In the genomic region with DNA sequence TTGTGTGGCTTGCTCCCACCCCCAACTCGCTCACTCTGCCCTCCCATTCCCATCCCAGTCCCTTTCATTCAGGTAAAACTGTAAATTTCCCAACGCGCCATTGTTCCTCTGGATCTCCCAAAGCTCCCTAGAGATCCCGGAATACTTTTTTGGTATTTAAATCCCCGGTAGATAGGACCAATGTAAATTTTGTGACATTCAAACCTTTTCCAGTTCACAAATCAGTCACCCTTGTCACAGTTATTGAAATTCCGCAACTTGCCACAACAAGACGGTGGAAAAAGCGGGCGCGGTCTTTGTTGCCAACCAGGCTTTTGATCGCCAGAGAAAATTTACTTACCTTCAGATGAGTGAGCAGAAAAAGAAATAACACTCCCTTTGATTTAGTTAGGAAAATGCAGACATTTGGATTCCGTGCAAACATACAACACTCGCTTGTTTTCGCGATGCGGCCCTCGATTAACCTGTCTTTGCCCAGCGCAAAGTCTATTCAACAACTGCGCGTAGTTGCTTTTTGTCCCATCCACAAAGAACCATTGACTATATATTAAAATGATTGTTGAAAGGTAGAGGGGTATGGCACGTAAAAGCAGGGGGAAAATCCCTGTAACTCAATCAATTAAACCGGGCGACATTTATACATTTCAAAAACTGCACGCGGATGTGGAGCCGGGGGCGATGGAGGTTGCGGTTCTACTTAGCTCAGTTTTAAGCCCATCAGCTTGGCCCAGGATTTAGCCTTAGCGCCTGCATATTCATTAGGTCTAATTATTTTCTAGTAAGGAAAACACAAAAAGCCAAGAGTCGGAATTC, we compare ENCODE assay signal across 11 mouse cellular contexts. TPM values are rescaled to one million over a fixed set of nuclear protein-coding genes. Genes with fewer than 3 reads are reported as not detected.
DNase-seq lines count a peak whose midpoint lies in the region; ATAC-seq lines count a peak whose summit lies in the region.
"Had no signal": no experiment of that assay in that cellular context is flagged by ENCODE, and none has a peak within 500 bp of the region (broad histone marks: within the 10 kb centered on the region; RNA-seq: fewer than 3 reads in every experiment).

No protein-coding gene starts in this region.

- peak overlapping the region; percentile 73 for H3K9ac ChIP-seq in hindbrain, embryonic 13.5 days
- peak overlapping the region; percentile 29 for H3K9ac ChIP-seq in neural tube, embryonic 11.5 days (ENCODE audit: low read length)

- peak overlapping the region; percentile 51 for H3K4me2 ChIP-seq in hindbrain, embryonic 13.5 days
- peak overlapping the region; percentile 36 for H3K4me2 ChIP-seq in neural tube, embryonic 11.5 days (ENCODE audit: low read depth)

- peaks cover 81% of the 10 kb centered on the region for H3K27me3 ChIP-seq in hindbrain, embryonic 13.5 days
- peaks cover 76% of the 10 kb centered on the region for H3K27me3 ChIP-seq in neural tube, embryonic 11.5 days (ENCODE audit: control insufficient read depth, insufficient read depth, low read length)

- H3K4me3 ChIP-seq in hindbrain, embryonic 13.5 days, result peak overlapping the region; percentile 71
- H3K4me3 ChIP-seq in neural tube, embryonic 11.5 days (ENCODE audit: low read depth, low read length), result peak overlapping the region; percentile 62

- H3K36me3 ChIP-seq in hindbrain, embryonic 13.5 days, result no peaks in the 10 kb centered on the region
- no peaks in the 10 kb centered on the region for H3K36me3 ChIP-seq in neural tube, embryonic 11.5 days (ENCODE audit: control insufficient read depth, insufficient read depth, low read length)

- peak; percentile 47 for DNase-seq in cerebellum, adult 11-12 months
- DNase-seq in embryo, embryonic 10.5 days (ENCODE audit: low spot score), result peak; percentile 76
- peak; percentile 70 for DNase-seq in neural tube, embryonic 11.5 days (ENCODE audit: low spot score)
- no peak for DNase-seq in yolk sac, embryonic 10.5 days (ENCODE audit: low spot score)
- DNase-seq in kidney, adult 9 months, result no peak
- DNase-seq: kidney, adult 2 months had no signal

- ATAC-seq in cerebellum, adult (ENCODE audit: insufficient number of reproducible peaks, low FRiP score, low TSS enrichment), result no peak
- ATAC-seq in hindbrain, embryonic 13.5 days (ENCODE audit: low FRiP score), result no peak
- ATAC-seq in neural tube, embryonic 11.5 days (ENCODE audit: insufficient read depth, low FRiP score, low TSS enrichment), result peak; percentile 32
- no peak for ATAC-seq in inflammation-experienced regulatory T-cells, adult 6 months

- peak overlapping the region; percentile 92 for H3K27ac ChIP-seq in hindbrain, embryonic 13.5 days
- peak overlapping the region; percentile 99 for H3K27ac ChIP-seq in neural tube, embryonic 11.5 days (ENCODE audit: low read depth, low read length)

- H3K9me3 ChIP-seq in hindbrain, embryonic 13.5 days, result no peaks in the 10 kb centered on the region
- H3K9me3 ChIP-seq in neural tube, embryonic 11.5 days (ENCODE audit: control insufficient read depth, low read length), result no peaks in the 10 kb centered on the region

- under 1% methylated on average over 30 of the region's 30 CpGs for WGBS in hindbrain, embryonic 13.5 days
- under 1% methylated on average over 30 of the region's 30 CpGs for WGBS in neural tube, embryonic 11.5 days

- H3K4me1 ChIP-seq in hindbrain, embryonic 13.5 days (replicated peaks), result peaks cover 6% of the 10 kb centered on the region; the same call in 1 of the 2 replicates
- no peaks in the 10 kb centered on the region; the same call in 1 of the 2 replicates for H3K4me1 ChIP-seq in neural tube, embryonic 11.5 days (ENCODE audit: control insufficient read depth, insufficient read depth, low read length)

RNA-seq across cellular contexts. Expression of a gene that starts 1.6 kb away (rescaled TPM):
- 13.7 and 21.3 TPM in 2 replicates for polyA plus RNA-seq in hindbrain, embryonic 13.5 days (2015; fragmentation: Nextera tagmentation; extraction: Ambion mirVana)
- polyA plus RNA-seq in neural tube, embryonic 11.5 days (2014; fragmentation: Nextera tagmentation; extraction: Ambion mirVana), result 17.3 and 17.9 TPM in 2 replicates
- polyA plus RNA-seq in inflammation-experienced regulatory T-cells, adult 6 months (2017; shearing (Covaris generic)), result not detected
- polyA plus RNA-seq: kidney, adult 2 months; lung, embryonic 16.5 days; stomach, embryonic 14.5 days had no signal

RNA-seq across cellular contexts. Expression of a gene that starts 5.0 kb away (rescaled TPM):
- polyA plus RNA-seq in hindbrain, embryonic 13.5 days (2015; fragmentation: Nextera tagmentation; extraction: Ambion mirVana), result 42.7 and 58.2 TPM in 2 replicates
- polyA plus RNA-seq in neural tube, embryonic 11.5 days (2014; fragmentation: Nextera tagmentation; extraction: Ambion mirVana), result 52.2 and 58.1 TPM in 2 replicates
- not detected for polyA plus RNA-seq in inflammation-experienced regulatory T-cells, adult 6 months (2017; shearing (Covaris generic))
- polyA plus RNA-seq: kidney, adult 2 months; lung, embryonic 16.5 days; stomach, embryonic 14.5 days had no signal

Comparison
In these comparisons a context has a peak if more than half of its experiments do, and no peak if none do; other contexts are left out.
1. DNase-seq: peak in cerebellum, adult 11-12 months (single experiment), embryo, embryonic 10.5 days (single experiment) and neural tube, embryonic 11.5 days (single experiment); none in yolk sac, embryonic 10.5 days (single experiment) and kidney, adult 9 months (single experiment).
2. RNA of a gene that starts 1.6 kb away (polyA plus RNA-seq): 13.7 to 21.3 TPM in hindbrain, embryonic 13.5 days and 17.3 to 17.9 TPM in neural tube, embryonic 11.5 days; not detected in inflammation-experienced regulatory T-cells, adult 6 months; every median in the first group is over 10 times any median in the second.
3. RNA of a gene that starts 5.0 kb away (polyA plus RNA-seq): 42.7 to 58.2 TPM in hindbrain, embryonic 13.5 days and 52.2 to 58.1 TPM in neural tube, embryonic 11.5 days; not detected in inflammation-experienced regulatory T-cells, adult 6 months; every median in the first group is over 10 times any median in the second.